Mouse (Mus musculus) brain, embryonic 18.5 days (tissue): ENCODE results near the gene Pnma1.

Source experiments
- DNase-seq: peaks from one replicate; pipeline ENCODE4 v3.0.0-alpha.2; 2012; ENCODE audit warnings: low read depth, low spot score

Pnma1 gene

GRCm38 (mm10) chr12:84147954-84148621 lies at the start of gene Pnma1:
TSS of gene Pnma1 (minus strand) at chr12:84148489.
- peak; percentile 85 for DNase-seq

- DNase-seq: no peak
These were observed 46.9 kb upstream of the Pnma1 start for GRCm38 (mm10) chr12:84195195-84195594.

- no peak for DNase-seq
These were observed 46.3 kb upstream of the Pnma1 start for GRCm38 (mm10) chr12:84194400-84195109.

GRCm38 (mm10) chr12:84193642-84194399 lies 45.5 kb upstream of the Pnma1 start:
- DNase-seq: no peak

- no peak for DNase-seq
These were observed 44.7 kb upstream of the Pnma1 start for GRCm38 (mm10) chr12:84192741-84193641.

GRCm38 (mm10) chr12:84192280-84192679 lies 44.0 kb upstream of the Pnma1 start:
- no peak for DNase-seq

GRCm38 (mm10) chr12:84191770-84192169 lies 43.5 kb upstream of the Pnma1 start:
- no peak for DNase-seq

GRCm38 (mm10) chr12:84191190-84191589 lies 42.9 kb upstream of the Pnma1 start:
- no peak for DNase-seq

- DNase-seq: no peak
These were observed 42.0 kb upstream of the Pnma1 start for GRCm38 (mm10) chr12:84190151-84190820.

GRCm38 (mm10) chr12:84188881-84189444 lies 40.7 kb upstream of the Pnma1 start:
- no peak for DNase-seq

- DNase-seq: no peak
These were observed 39.7 kb upstream of the Pnma1 start for GRCm38 (mm10) chr12:84187752-84188601.

- DNase-seq: no peak
These were observed 38.7 kb upstream of the Pnma1 start for GRCm38 (mm10) chr12:84186950-84187349.

- no peak for DNase-seq
These were observed 38.2 kb upstream of the Pnma1 start for GRCm38 (mm10) chr12:84186536-84186935.

- DNase-seq: no peak
These were observed 37.3 kb upstream of the Pnma1 start for GRCm38 (mm10) chr12:84185547-84185946.

- no peak for DNase-seq
These were observed 36.7 kb upstream of the Pnma1 start for GRCm38 (mm10) chr12:84184979-84185378.

GRCm38 (mm10) chr12:84181999-84182398 lies 33.7 kb upstream of the Pnma1 start:
- no peak for DNase-seq

GRCm38 (mm10) chr12:84180701-84181435 lies 32.6 kb upstream of the Pnma1 start:
- no peak for DNase-seq

- no peak for DNase-seq
These were observed 31.8 kb upstream of the Pnma1 start for GRCm38 (mm10) chr12:84180090-84180489.
